Mouse (Mus musculus): Measurements from ENCODE around the gene Parp6.
A peak's percentile ranks its signal among the peaks of the same experiment; 100 is the strongest.

DNA sequence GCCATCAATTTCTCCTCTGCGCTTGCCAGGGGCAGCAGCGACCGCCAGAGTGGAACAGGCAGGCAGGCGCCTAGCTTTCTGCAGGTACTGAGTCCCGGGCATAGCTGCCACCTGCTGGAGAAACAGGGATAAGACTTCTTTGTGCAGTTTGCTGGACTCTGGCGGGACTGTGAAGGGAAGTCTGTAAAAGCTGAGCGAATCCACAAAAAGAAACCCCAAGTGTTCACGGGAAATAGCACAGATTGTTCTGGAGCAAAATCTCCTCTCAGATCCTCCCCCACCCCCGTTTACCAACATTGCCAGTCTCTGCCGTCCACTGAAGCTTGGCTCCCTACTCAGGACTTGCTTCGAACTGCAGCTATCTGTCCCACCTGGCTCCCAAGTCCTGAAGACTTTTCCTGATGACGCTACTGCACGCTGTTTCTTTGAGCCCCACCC, 32.2 kb upstream of the Parp6 start:
- peak; percentile 78 for TF ChIP-seq CTCF (IDR thresholded peaks at IDR 0.05; ENCODE audit: extremely low read depth, insufficient read depth, low read length)
- TF ChIP-seq POLR2A (IDR thresholded peaks at IDR 0.05; ENCODE audit: extremely low read depth, insufficient read depth, low read length) = no peak
